Comparison of ENCODE assay signal across 8 mouse cellular contexts in the genomic region with DNA sequence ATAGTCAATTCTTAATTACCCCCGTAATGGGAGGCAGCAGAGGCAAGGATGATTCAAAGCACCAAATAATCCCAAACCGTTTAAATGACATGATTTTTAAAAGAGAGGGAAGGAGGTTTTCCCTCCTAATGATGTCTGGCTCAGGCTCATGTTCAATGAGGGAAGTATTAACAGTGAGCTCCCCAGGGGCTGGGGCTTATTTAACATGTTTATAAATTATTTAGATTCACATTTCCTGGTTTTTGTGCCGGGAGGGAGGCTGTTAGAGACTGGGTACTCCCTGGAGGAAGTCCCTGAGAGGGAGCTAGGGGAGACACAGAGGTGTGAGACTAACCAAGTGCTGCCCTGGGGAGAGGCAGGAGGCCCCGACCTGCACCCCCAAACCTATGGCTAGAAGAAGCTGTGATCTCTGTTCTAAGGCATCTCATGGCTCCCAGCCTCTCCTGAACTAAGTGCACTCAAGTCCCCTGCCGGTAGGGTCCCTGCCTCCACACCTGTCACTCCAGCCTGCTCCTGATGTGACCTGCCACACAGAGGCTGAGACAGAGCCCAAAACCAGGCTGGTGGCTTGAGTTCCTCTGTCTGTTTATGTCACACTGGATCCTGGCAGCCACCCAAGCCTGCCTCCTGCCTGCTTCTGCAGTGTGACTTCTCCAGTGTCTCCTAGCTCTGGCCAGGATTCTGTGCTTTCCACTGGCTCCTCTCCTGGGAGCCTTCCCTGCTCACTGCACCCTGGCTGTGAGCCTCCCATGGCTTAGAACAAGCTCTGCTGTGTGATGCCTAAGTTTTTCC. TPM values are rescaled to one million over a fixed set of nuclear protein-coding genes. Genes with fewer than 3 reads are reported as not detected.
DNase-seq lines count a peak whose midpoint lies in the region; ATAC-seq lines count a peak whose summit lies in the region.
"Had no signal": no experiment of that assay in that cellular context is flagged by ENCODE, and none has a peak within 500 bp of the region (broad histone marks: within the 10 kb centered on the region; RNA-seq: fewer than 3 reads in every experiment).

No protein-coding gene starts in this region.

- H3K4me2 ChIP-seq in liver, embryonic 12.5 days, result no peak overlapping the region
- H3K4me2 ChIP-seq in forebrain, embryonic 11.5 days (ENCODE audit: low read depth, low read length, severe bottlenecking), result no peak overlapping the region
- H3K4me2 ChIP-seq in hindbrain, embryonic 13.5 days, result no peak overlapping the region
- no peak overlapping the region for H3K4me2 ChIP-seq in midbrain, embryonic 11.5 days

- 26% methylated on average over 5 of the region's 5 CpGs for WGBS in liver, embryonic 12.5 days (ENCODE audit: insufficient replicate concordance)
- WGBS in forebrain, embryonic 11.5 days, result 20% methylated on average over 5 of the region's 5 CpGs
- 20% methylated on average over 5 of the region's 5 CpGs for WGBS in hindbrain, embryonic 13.5 days
- 30% methylated on average over 5 of the region's 5 CpGs for WGBS in midbrain, embryonic 11.5 days

- no peak for ATAC-seq in liver, embryonic 12.5 days
- no peak for ATAC-seq in forebrain, embryonic 11.5 days (replicated peaks; ENCODE audit: low FRiP score)
- peak; percentile 16; the same call in 1 of the 2 replicates for ATAC-seq in hindbrain, embryonic 13.5 days (ENCODE audit: low FRiP score)
- no peak for ATAC-seq in midbrain, embryonic 11.5 days (ENCODE audit: low FRiP score)
- no peak for ATAC-seq in megakaryocyte, adult 5-6 weeks (ENCODE audit: poor library complexity, severe bottlenecking)

- no peak overlapping the region for H3K27ac ChIP-seq in liver, embryonic 12.5 days
- peak overlapping the region; percentile 83 for H3K27ac ChIP-seq in forebrain, embryonic 11.5 days (ENCODE audit: low read depth, low read length)
- peak overlapping the region; percentile 82 for H3K27ac ChIP-seq in hindbrain, embryonic 13.5 days
- H3K27ac ChIP-seq in midbrain, embryonic 11.5 days (ENCODE audit: low read depth, low read length), result peak overlapping the region; percentile 41; the same call in 1 of the 2 replicates

- no peaks in the 10 kb centered on the region; the same call in 1 of the 2 replicates for H3K4me1 ChIP-seq in liver, embryonic 12.5 days
- peaks cover 49% of the 10 kb centered on the region for H3K4me1 ChIP-seq in forebrain, embryonic 11.5 days (replicated peaks; ENCODE audit: control insufficient read depth, insufficient read depth, low read length)
- H3K4me1 ChIP-seq in hindbrain, embryonic 13.5 days (replicated peaks), result peaks cover 78% of the 10 kb centered on the region
- H3K4me1 ChIP-seq in midbrain, embryonic 11.5 days (ENCODE audit: control insufficient read depth, insufficient read depth, low read length), result peaks cover 61% of the 10 kb centered on the region

- H3K4me3 ChIP-seq in liver, embryonic 12.5 days, result no peak overlapping the region
- no peak overlapping the region for H3K4me3 ChIP-seq in forebrain, embryonic 11.5 days (ENCODE audit: low read depth, low read length)
- no peak overlapping the region for H3K4me3 ChIP-seq in hindbrain, embryonic 13.5 days
- no peak overlapping the region for H3K4me3 ChIP-seq in midbrain, embryonic 11.5 days (ENCODE audit: low read depth, low read length)
- H3K4me3 ChIP-seq: myocyte had no signal

- peak; percentile 25 for DNase-seq in liver
- DNase-seq in forebrain, embryonic 11.5 days (ENCODE audit: low spot score), result peak; percentile 69
- no peak for DNase-seq in midbrain, embryonic 11.5 days (ENCODE audit: low spot score, missing footprints)
- no peak for DNase-seq in frontal cortex, postnatal 25 days (ENCODE audit: low spot score in 2 of 2)

- H3K9ac ChIP-seq in liver, embryonic 12.5 days, result no peak overlapping the region
- no peak overlapping the region for H3K9ac ChIP-seq in forebrain, embryonic 11.5 days (ENCODE audit: low read length)
- H3K9ac ChIP-seq in hindbrain, embryonic 13.5 days, result no peak overlapping the region
- H3K9ac ChIP-seq in midbrain, embryonic 11.5 days (ENCODE audit: low read length), result no peak overlapping the region

- H3K27me3 ChIP-seq in liver, embryonic 12.5 days (replicated peaks), result peaks cover 61% of the 10 kb centered on the region
- H3K27me3 ChIP-seq in forebrain, embryonic 11.5 days (ENCODE audit: control insufficient read depth, insufficient read depth, low read length), result no peaks in the 10 kb centered on the region
- H3K27me3 ChIP-seq in hindbrain, embryonic 13.5 days, result no peaks in the 10 kb centered on the region
- H3K27me3 ChIP-seq in midbrain, embryonic 11.5 days (ENCODE audit: control insufficient read depth, insufficient read depth, low read length), result no peaks in the 10 kb centered on the region

- peaks cover 5% of the 10 kb centered on the region; the same call in 1 of the 2 replicates for H3K9me3 ChIP-seq in liver, embryonic 12.5 days (replicated peaks)
- no peaks in the 10 kb centered on the region; the same call in 1 of the 2 replicates for H3K9me3 ChIP-seq in forebrain, embryonic 11.5 days (ENCODE audit: control insufficient read depth, low read length)
- H3K9me3 ChIP-seq in hindbrain, embryonic 13.5 days, result no peaks in the 10 kb centered on the region
- no peaks in the 10 kb centered on the region for H3K9me3 ChIP-seq in midbrain, embryonic 11.5 days (ENCODE audit: control insufficient read depth, low read length)

- no peaks in the 10 kb centered on the region for H3K36me3 ChIP-seq in liver, embryonic 12.5 days
- H3K36me3 ChIP-seq in forebrain, embryonic 11.5 days (ENCODE audit: control insufficient read depth, insufficient read depth, low read length), result no peaks in the 10 kb centered on the region; the same call in 1 of the 2 replicates
- H3K36me3 ChIP-seq in hindbrain, embryonic 13.5 days, result no peaks in the 10 kb centered on the region
- peaks cover 2% of the 10 kb centered on the region; the same call in 1 of the 2 replicates for H3K36me3 ChIP-seq in midbrain, embryonic 11.5 days (ENCODE audit: control insufficient read depth, insufficient read depth, low read length)

RNA-seq across cellular contexts. Expression of gene Sema5b, which starts 51.5 kb away (rescaled TPM):
- 0.17 and 0.62 TPM in 2 replicates for polyA plus RNA-seq in liver, embryonic 12.5 days (2016; fragmentation: Nextera tagmentation; extraction: Ambion mirVana)
- polyA plus RNA-seq in forebrain, embryonic 11.5 days (2014; fragmentation: Nextera tagmentation; extraction: Ambion mirVana), result 58.0 and 62.6 TPM in 2 replicates
- 26.2 and 29.3 TPM in 2 replicates for polyA plus RNA-seq in hindbrain, embryonic 13.5 days (2015; fragmentation: Nextera tagmentation; extraction: Ambion mirVana)
- polyA plus RNA-seq in midbrain, embryonic 11.5 days (2014; fragmentation: Nextera tagmentation; extraction: Ambion mirVana), result 31.1 and 31.7 TPM in 2 replicates
- total RNA-seq in megakaryocyte, adult 5-6 weeks (2015), result not detected in 2 replicates
- not detected in 2 replicates for total RNA-seq in megakaryocyte, adult 5-6 weeks (2017)
- polyA plus RNA-seq: myocyte had no signal

Comparison
In these comparisons a context has a peak if more than half of its experiments do, and no peak if none do; other contexts are left out.
1. DNase-seq: peak in liver (single experiment) and forebrain, embryonic 11.5 days (single experiment); none in midbrain, embryonic 11.5 days (single experiment) and frontal cortex, postnatal 25 days (0 of 2).
2. RNA of gene Sema5b, which starts 51.5 kb away (polyA plus RNA-seq): 58.0 to 62.6 TPM in forebrain, embryonic 11.5 days, 31.1 to 31.7 TPM in midbrain, embryonic 11.5 days and 26.2 to 29.3 TPM in hindbrain, embryonic 13.5 days; 0.17 to 0.62 TPM in liver, embryonic 12.5 days; every median in the first group is over 10 times any median in the second.